Mouse (Mus musculus) Patski (cell line): ENCODE measurements around the gene 1700023F06Rik. TPM values are rescaled to one million over a fixed set of nuclear protein-coding genes. Genes with fewer than 3 reads are reported as not detected.

ENCODE experiments used
- ATAC-seq: fragments of 100-300 bp; one replicate; pipeline ENCODE4 v1.8.0; 2021
- CTCF ChIA-PET: fragments of 350-600 bp; sonication (Branson Sonifier 250); formaldehyde crosslinking; loops from one replicate; lab custom pipeline; 2022; ENCODE audit warnings: inconsistent platforms; lab: Charles Lee
- POLR2A ChIA-PET: fragments of 350-600 bp; sonication (Branson Sonifier 250); formaldehyde crosslinking; loops from one replicate; lab custom pipeline; 2022; ENCODE audit warnings: antibody characterized with exemption, inconsistent platforms; lab: Charles Lee
- DNase-seq: peaks from one replicate; pipeline ENCODE4 v3.0.0-alpha.2; 2011; ENCODE audit warnings: low read depth, low spot score
- H3K27me3 ChIP-seq: fragments of 371-371 bp; one replicate; pipeline ENCODE4 v1.5.1; 2021
- CTCF ChIP-seq: fragments of 100-300 bp; IDR thresholded peaks from one replicate; pipeline ENCODE4 v1.5.1; 2021
- in situ Hi-C: fragments of 300-500 bp; cut with MboI; formaldehyde crosslinking; loops from 3 replicates; pipeline ENCODE4 v1.11.1; 2018; ENCODE audit warnings: low pct_unique_long_range_greater_than_20kb, mixed read lengths
- polyA plus RNA-seq: library from polyadenylated mRNA; unstranded; gene quantifications from one replicate; pipeline ENCODE4 v1.2.3, GENCODE M21; 2021

1700023F06Rik gene
- polyA plus RNA-seq, 1 experiment from 2014 or later: 0.17 TPM

GRCm38 (mm10) chr11:103149771-103150170 is 58.6 kb downstream of the 1700023F06Rik start:
- no peak for DNase-seq
- CTCF ChIA-PET: no interaction called here
- in situ Hi-C loops: loop anchor here (10.0 kb wide), 1 partner anchor 45 kb away; the partner anchor contains the start of genes Acbd4 and Plcd3

More at GRCm38 (mm10) chr11:103149771-103150170, 58.6 kb downstream of the 1700023F06Rik start:
- ATAC-seq: no peak
- POLR2A ChIA-PET: no interaction called here
- no peak for TF ChIP-seq CTCF
- no peaks in the 10 kb centered on the region for H3K27me3 ChIP-seq

Other genes starting within 250 kb of the 1700023F06Rik start
- 87.5 TPM for gene Nmt1, start 180.4 kb downstream of the 1700023F06Rik start, polyA plus RNA-seq
- gene Dcakd, start 180.2 kb downstream of the 1700023F06Rik start, polyA plus RNA-seq: 60.6 TPM
- 56.1 TPM for gene Plcd3, start 106.9 kb downstream of the 1700023F06Rik start, polyA plus RNA-seq
- gene Acbd4, start 106.9 kb downstream of the 1700023F06Rik start, polyA plus RNA-seq: 100 TPM
- 47.5 TPM for gene Hexim1, start 92.3 kb downstream of the 1700023F06Rik start, polyA plus RNA-seq
- 20.6 TPM for gene Hexim2, start 76.1 kb downstream of the 1700023F06Rik start, polyA plus RNA-seq
- gene Fmnl1, start 37.5 kb downstream of the 1700023F06Rik start, polyA plus RNA-seq: 22.4 TPM
- not detected for gene Spata32, start 9.9 kb upstream of the 1700023F06Rik start, polyA plus RNA-seq
- 16.8 TPM for gene Map3k14, start 58.9 kb upstream of the 1700023F06Rik start, polyA plus RNA-seq
- 11.9 TPM for gene Arhgap27, start 155.1 kb upstream of the 1700023F06Rik start, polyA plus RNA-seq
- gene Plekhm1, start 204.1 kb upstream of the 1700023F06Rik start, polyA plus RNA-seq: 33.5 TPM